Mouse (Mus musculus) urinary bladder, postnatal 4 days (tissue): Measurements from ENCODE around the gene AW822073.
A peak's percentile ranks its signal among the peaks of the same experiment; 100 is the strongest.
"Not testable (repeated sequence)": the region's sequence is repeated elsewhere in the genome, so short reads cannot be mapped to it uniquely, and the experiment has no call there.

Experiments
- DNase-seq, 2 experiments: peaks; one replicate each; pipeline ENCODE4 v3.0.0; 2021 to 2022; ENCODE audit warnings: low spot score in 2 of 2

The AW822073 gene

DNA sequence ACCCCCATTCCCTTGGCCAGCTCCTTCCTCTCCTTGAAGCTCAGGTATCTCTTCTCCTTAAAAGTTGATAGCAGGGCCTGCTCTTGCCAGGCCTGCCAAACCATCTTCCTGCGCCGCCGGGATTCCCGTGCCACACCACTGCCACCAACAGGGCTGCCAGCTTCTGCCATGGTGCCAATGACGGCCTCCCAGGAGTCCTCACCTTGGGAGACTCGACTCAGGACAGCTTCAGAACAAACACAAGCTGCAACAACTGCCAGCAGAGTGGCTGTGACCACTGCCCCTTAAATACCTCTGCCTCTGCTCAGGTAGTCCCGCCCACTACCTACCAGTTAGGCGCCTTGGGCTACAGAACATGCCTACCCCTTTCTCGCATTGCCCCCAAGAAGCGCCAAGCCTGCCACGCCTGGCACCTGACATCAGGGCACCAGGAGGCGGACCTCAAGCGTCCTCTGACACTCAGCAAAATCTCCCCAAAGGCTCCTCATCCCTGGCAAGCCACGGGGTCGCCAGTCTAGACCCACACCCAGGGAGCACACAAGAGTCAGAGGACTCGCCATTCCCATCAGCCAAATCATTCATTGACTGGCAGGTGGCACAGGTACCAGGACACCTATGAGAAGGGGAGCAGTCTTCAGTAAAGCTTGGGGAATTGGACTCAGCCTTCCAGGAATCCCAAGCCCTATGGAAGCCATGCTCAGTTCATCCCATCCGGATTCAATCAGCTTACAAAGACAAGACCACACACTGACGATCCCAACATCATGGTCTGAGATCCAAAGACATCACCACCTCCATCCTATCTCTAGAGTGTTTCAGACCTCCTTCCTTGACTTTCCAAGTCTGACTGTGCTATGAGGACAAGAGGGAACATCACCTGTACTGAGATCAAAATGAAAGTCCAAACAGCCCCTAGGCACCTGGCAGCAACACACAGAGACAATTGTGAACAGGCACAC lies at the start of gene AW822073:
Gene AW822073 (minus strand): TSS at position 104 of the 959 bp plus-strand sequence.
- peak; percentile 76 to 94 for DNase-seq

DNA sequence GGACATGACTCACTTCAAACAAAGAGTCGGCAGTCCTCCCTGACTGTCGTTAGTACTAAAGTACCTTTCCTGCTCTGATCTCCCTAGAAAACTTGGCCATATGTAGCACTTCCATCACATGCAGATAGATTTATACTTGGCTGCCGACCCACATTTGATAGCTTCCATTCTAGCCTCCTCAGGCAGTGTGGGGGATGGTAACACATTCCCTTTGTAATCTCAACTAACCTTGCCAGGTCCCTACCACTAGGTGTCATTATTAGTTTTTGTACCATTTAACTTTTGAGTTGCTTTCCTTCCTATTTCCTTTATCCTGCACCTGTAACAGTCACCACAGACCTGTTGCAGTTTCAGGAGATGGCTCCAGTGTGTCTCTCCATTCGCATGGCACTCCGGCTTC lies 33.7 kb upstream of the AW822073 start:
- no peak for DNase-seq

DNA sequence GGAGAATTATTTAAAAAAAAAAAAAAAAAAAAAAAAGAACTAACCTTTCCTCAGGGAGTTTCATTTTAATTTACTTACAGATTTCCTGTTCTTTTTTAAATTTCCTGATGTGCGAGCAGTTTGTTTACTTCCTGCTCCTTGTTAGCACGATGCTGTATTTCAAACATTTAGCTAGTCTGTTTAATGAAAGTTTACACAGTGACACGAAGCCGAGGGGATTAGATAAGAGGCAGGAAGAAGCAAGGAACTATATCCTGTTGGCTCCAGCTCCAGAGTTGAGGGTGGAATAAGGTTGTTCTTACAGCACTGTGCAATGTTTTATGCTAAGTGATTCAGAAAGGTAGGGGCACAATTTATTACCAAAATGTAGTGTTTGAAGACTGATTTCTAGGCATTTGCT lies 31.2 kb upstream of the AW822073 start:
- no peak for DNase-seq

DNA sequence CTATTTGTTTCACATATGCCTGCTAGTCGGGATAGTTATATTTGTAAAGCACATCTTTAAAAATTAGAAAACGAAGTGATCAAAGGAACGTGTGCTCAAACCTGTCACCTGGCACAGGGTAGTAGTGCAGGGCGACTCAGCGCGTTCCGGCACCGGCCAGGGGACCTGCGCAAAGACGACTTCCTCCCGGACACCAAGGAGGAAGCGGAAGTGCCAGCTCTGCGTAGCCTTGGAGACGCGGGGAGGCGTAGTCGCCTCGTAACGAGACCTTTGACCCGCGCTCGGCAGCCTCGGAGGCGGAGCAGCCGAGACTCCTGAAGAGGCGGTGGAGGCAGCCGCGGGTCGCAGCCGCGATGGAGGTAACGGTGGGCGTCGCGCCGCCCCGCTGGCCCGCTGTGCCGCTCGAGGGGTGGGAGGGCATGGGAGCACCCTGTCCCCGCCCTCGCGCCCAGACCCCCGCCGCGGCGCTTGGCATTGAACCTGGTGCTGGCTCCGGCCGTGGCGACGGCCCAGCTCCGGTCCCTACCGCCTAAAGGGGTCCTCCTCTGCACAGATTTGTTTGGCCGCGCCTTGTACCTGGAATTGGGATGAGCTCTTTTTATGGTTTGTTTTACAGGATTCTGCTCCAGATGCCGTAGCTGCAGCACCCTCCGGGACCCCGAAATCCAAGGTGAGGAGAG lies 30.6 kb upstream of the AW822073 start, which contains the start of gene Gcc2:
Gene Gcc2 (plus strand): TSS at position 285 of the 680 bp plus-strand sequence.
- DNase-seq = peak; percentile 89 to 91

DNA sequence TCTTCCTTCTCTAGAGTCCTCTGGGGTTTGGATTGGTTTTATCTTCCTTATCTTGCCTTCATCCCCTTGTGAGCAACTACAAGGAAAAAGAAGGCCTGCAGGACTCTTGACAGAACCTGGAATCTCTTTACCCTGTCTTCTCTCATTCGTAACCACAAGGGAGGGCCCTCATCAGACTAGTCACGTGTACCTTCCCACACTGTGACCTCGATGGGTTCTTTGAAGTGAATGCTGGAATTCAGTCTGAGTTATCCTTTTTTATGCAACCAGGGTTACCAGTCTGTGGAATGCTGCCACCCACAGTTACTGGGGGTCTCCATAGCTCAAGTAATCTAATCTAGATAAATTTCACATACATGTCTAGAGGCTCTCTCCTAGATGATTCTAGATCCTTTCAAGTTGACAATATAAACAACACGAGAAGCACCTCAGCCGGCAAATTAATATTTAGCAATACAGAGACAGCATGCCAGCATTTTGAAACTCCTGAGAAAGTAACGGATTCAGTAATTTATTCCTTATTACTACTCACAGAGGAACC lies 30.0 kb upstream of the AW822073 start:
- DNase-seq = no peak

DNA sequence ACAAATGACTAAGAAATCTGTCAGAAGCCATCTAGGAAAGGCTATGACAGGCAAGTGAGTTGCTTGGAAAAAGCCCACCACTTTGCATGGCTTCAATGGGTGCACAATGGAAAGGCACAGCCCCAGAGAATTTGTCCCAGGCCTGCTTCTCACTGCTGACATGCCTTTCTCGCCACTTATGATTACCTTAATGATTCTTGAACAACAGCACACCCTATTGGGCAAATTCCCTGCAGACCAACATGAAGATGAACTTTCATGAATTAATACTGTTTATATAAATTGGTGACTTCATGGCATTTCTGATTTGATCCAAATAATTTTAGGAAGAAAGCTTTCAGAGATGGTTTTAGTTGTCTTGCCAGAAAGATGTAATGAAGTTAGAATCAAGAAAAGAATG lies 24.8 kb upstream of the AW822073 start:
- no peak for DNase-seq

DNA sequence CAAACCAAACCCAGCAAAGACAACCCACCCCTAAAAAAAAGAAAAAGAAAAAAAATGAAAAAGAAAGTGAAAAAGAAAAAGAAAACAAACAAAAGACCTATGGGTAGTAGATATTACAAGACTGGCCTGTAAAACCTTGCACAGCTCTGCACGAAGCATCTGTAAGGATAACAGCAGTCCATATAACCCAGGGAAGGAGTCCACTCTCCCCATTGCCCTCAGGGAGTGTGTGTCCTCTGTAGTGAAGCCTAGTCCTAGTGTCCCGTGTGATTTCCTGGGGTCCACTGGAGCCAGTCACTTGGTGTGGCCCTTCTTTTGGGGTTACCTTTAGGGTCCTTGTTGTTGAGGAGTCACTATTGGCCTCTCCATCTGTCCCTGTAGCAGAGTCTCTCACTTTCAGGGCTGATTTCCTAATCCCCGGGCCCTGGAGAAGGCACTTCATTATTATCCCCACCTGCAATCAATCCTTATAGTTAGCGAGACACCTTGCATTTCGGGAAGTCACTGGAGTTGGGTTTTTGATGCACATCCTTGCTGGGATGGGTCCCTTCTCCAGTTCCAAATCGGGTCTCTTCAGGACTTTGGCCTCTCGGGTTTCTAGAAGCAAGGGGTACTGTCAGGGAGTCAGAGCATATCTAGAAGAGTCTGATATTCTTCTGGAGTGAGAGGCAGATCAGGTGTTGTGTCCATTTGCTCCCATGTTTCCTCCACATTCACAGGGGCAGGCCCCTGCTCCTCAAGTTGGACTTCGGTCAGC lies 14.4 kb upstream of the AW822073 start:
- DNase-seq = peak; percentile 81 to 97

DNA sequence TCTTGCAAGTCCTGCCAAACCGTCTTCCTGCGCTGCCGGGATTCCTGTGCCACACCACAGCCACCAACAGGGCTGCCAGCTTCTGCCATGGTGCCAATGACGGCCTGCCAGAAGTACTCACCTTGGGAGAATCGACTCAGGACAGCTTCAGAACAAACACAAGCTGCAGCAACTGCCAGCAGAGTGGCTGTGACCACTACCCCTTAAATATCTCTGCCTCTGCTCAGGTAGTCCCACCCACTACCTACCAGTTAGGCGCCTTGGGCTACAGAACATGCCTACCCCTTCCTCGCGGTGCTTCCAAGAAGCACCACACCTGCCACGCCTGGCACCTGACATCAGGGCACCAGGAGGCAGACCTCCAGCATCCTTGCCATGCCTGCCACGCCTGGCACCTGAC lies 11.9 kb upstream of the AW822073 start, which contains the start of gene Gm4981:
Gene Gm4981 (minus strand): TSS at position 89 of the 400 bp plus-strand sequence.
- DNase-seq = peak in 1 of 2 experiments; percentile 73

DNA sequence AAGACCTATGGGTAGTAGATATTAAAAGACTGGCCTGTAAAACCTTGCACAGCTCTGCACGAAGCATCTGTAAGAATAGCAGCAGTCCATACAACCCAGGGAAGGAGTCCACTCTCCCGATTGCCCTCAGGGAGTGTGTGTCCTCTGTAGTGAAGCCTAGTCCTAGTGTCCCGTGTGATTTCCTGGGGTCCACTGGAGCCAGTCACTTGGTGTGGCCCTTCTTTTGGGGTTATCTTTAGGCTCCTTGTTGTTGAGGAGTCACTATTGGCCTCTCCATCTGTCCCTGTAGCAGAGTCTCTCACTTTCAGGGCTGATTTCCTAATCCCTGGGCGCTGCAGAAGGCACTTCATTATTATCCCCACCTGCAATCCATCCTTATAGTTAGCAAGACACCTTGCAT lies 10.3 kb upstream of the AW822073 start:
- not testable (repeated sequence) for DNase-seq

DNA sequence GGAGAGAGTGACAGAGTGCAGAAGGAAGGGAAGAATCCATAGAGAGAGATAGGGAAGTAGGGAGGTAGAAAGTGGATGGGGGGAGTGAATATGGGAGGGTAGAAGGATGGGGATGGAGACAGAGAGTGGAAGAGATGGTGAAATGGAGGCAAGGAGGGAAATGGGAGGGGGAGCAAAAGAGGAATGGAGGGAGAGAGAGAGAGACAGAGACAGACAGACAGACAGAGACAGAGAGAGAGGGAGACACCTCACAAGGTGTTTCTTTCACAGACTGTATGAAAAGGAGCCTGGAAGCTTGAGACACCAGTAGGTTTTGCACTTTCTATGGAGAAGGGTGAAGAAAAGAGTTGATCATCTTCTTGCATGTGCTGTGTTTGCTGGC lies 9.0 kb upstream of the AW822073 start:
- DNase-seq = peak in 1 of 2 experiments; percentile 79

DNA sequence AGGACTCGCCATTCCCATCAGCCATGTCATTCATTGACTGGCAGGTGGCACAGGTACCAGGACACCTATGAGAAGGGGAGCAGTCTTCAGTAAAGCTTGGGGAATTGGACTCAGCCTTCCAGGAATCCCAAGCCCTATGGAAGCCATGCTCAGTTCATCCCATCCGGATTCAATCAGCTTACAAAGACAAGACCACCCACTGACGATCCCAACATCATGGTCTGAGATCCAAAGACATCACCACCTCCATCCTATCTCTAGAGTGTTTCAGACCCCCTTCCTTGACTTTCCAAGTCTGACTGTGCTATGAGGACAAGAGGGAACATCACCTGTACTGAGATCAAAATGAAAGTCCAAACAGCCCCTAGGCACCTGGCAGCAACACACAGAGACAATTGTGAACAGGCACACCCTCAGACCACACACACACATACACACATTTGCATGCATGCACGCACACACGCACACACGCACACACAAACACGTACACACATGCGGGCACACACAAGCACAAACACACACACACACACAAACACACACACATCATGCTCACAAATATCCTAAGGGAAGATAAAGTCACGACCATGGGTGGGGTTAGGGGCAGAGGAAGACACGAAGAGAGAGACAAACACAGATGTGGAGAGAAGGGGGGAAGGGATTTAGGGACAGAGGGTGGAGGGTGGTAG lies 8.5 kb upstream of the AW822073 start:
- peak; percentile 71 to 87 for DNase-seq

DNA sequence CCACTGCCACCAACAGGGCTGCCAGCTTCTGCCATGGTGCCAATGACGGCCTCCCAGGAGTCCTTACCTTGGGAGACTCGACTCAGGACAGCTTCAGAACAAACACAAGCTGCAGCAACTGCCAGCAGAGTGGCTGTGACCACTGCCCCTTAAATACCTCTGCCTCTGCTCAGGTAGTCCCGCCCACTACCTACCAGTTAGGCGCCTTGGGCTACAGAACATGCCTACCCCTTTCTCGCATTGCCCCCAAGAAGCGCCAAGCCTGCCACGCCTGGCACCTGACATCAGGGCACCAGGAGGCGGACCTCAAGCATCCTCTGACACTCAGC lies 7.9 kb upstream of the AW822073 start, which contains the start of gene Duxf3:
Gene Duxf3 (minus strand): TSS at position 35 of the 329 bp plus-strand sequence.
- peak; percentile 52 to 84 for DNase-seq

DNA sequence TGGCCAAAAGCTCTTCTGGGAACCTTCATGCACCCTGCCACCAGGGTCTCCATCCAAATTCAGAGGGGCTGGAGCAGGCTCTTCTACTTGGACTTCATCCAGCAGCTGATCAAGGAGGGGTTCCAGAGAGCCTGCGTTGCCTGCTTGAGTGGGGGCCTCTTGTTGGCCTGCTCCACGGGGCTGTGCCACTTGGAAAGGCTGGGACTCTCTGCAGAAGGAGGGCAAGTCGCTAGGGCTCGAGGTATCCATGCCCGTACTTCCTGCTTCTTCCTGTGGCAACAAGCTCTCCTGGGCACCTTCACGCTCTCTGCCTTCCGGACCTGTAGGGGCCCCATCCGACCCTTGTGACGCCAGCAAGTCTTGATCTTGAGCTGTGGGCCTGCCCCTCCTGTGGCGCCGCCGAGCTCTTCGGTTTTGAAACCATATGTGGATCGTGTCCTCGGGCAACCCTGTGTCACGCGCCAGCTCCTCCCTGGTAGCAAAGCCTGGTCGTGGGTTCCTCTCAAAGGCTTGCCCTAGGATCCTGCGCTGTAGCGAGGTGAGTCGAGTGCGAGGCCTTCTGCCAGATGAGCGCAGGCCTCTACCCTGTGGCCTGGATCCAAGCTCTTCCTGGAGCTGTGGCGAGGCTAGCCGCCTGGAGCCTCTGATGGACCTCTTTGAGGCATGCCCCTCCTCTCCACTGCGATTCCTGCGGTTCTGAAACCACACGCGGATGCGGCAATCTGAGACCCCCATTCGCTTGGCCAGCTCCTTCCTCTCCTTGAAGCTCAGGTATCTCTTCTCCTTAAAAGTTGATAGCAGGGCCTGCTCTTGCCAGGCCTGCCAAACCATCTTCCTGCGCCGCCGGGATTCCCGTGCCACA lies 7.3 kb upstream of the AW822073 start:
- DNase-seq = peak; percentile 89 to 100

DNA sequence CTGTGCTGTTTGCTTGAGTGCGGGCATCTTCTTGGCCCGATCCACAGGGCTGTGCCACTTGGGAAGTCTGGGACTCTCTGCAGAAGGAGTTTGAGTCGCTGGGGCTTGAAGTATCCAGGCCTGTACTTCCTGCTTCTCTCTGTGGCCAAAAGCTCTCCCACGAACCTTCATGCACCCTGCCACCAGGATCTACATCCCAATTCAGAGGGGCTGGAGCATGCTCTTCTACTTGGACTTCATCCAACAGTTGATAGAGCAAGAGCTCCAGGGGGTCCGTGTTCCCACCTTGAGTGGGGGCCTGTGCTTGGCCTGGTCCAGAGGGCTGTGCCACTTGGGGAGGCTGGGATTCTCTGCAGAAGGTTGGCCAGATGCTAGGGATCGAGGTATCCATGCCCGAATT lies 6.4 kb upstream of the AW822073 start:
- peak; percentile 75 to 94 for DNase-seq

DNA sequence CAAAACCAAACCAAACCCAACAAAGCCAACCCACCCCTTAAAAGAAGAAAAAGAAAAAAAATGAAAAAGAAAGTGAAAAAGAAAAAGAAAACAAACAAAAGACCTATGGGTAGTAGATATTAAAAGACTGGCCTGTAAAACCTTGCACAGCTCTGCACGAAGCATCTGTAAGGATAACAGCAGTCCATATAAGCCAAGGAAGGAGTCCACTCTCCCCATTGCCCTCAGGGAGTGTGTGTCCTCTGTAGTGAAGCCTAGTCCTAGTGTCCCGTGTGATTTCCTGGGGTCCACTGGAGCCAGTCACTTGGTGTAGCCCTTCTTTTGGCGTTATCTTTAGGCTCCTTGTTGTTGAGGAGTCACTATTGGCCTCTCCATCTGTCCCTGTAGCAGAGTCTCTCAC lies 5.3 kb upstream of the AW822073 start:
- DNase-seq = not testable (repeated sequence)

DNA sequence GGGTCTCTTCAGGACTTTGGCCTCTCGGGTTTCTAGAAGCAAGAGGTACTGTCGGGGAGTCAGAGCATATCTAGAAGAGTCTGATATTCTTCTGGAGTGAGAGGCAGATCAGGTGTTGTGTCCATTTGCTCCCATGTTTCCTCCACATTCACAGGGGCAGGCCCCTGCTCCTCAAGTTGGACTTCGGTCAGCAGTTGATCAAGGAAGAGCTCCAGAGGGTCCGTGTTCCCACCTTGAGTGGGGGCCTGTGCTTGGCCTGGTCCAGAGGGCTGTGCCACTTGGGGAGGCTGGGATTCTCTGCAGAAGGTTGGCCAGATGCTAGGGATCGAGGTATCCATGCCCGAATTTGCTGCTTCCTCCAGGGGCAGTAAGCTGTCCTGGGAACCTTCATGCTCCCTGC lies 3.1 kb upstream of the AW822073 start:
- DNase-seq = peak; percentile 76 to 85

DNA sequence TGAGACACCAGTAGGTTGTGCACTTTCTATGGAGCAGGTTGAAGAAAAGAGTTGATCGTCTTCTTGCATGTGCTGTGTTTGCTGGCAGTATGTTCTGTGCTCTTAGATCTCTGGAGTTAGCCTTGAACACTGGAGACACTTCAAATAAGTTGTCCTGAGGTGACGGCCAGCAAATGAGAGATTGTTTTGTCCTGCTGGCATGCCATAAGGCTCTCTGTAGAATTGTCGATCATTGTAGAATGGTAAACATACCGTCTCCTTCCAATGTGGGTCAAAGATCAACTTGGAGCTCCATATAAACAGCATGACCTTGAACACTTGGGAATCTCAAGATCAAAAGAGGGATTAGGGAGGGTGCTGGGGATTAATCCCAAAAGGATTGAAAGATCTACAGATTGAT lies 1.6 kb upstream of the AW822073 start:
- peak in 1 of 2 experiments; percentile 67 for DNase-seq

DNA sequence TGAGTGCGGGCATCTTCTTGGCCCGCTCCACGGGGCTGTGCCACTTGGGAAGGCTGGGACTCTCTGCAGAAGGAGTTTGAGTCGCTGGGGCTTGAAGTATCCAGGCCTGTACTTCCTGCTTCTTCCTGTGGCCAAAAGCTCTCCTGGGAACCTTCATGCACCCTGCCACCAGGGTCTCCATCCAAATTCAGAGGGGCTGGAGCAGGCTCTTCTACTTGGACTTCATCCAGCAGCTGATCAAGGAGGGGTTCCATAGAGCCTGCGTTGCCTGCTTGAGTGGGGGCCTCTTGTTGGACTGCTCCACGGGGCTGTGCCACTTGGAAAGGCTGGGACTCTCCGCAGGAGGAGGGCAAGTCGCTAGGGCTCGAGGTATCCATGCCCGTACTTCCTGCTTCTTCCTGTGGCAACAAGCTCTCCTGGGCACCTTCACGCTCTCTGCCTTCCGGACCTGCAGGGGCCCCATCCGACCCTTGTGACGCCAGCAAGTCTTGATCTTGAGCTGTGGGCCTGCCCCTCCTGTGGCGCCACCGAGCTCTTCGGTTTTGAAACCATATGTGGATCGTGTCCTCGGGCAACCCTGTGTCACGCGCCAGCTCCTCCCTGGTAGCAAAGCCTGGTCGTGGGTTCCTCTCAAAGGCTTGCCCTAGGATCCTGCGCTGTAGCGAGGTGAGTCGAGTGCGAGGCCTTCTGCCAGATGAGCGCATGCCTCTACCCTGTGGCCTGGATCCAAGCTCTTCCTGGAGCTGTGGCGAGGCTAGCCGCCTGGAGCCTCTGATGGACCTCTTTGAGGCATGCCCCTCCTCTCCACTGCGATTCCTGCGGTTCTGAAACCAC lies 541 bp downstream of the AW822073 start:
- peak; percentile 87 to 100 for DNase-seq

DNA sequence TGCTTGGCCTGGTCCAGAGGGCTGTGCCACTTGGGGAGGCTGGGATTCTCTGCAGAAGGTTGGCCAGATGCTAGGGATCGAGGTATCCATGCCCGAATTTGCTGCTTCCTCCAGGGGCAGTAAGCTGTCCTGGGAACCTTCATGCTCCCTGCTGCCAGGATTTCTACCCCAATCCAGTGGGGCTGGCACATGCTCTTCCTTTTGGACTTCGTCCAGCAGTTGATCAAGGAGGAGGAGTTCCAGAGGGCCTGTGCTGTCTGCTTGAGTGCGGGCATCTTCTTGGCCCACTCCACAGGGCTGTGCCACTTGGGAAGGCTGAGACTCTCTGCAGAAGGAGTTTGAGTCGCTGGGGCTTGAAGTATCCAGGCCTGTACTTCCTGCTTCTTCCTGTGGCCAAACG lies 1.6 kb downstream of the AW822073 start:
- not testable (repeated sequence) for DNase-seq
